Mouse (Mus musculus) mouse trophoblast stem cell (cell line): ENCODE data around the gene Tbx3.

Experiments
- in situ Hi-C, 2 experiments: fragments of 300-500 bp; cut with MseI, MboI; formaldehyde crosslinking; loops; 2 replicates in 1 of 2; 3 replicates in 1 of 2; pipeline ENCODE4 v1.15.1; 2025

Tbx3 gene

DNA sequence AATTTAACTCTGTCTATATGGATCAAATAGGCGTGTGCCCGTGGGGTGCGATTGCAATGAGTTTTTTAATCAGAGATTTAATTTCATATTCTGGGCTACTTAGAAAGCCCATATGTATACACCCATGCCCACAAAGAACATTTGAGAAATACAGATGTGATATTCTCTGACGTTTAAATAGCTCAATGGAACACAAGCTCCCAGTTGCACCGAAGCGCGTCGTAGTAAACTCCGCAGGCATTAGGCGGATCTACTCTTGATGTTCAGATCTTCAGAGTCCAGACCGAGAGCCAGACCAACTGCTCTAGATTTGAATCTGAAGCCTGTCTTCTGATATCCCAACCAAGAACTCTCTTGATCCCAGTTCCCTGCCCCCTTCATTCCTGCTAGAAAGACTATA is 9.0 kb upstream of the Tbx3 start:
- in situ Hi-C loops: no loop called here

DNA sequence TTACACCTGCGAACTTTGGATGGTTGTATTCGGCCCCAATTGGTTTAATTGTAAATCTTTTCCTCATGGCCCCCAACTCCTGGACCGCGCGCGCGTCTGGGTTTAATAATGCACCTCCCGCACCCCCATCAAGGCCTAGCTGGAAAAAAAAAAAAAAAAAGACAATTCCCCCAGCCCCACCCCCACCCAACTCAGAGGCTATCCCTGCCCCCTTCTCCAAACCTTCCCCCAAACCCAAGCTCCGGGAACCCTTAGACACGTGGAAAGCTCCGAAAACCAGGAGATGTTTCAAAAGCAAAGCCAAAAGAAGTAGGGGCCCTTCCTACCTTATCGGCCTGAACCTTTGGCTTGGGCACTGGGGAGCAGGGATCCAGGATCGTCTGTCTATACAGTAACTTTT is 8.1 kb upstream of the Tbx3 start:
- in situ Hi-C loops: no loop called here

DNA sequence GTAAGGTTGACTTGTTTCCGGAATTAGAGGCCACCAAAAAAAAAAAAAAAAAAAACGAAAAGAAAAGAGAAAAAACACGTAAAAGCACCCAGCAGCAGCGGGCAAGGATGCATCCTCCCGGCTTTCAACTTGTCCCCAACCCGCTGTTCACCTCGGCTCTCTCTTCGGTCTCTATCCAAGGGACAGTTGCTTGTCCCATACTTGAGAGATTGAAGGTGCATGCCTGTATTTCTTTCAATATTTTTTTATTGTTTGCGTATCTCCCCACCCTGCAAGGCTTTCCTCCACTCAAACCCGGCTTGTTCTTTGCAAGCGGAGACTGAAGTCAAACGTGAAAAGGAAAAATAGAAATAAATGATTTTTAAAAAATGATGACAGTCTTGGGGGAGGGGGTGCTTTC is 7.7 kb upstream of the Tbx3 start:
- in situ Hi-C loops: no loop called here

DNA sequence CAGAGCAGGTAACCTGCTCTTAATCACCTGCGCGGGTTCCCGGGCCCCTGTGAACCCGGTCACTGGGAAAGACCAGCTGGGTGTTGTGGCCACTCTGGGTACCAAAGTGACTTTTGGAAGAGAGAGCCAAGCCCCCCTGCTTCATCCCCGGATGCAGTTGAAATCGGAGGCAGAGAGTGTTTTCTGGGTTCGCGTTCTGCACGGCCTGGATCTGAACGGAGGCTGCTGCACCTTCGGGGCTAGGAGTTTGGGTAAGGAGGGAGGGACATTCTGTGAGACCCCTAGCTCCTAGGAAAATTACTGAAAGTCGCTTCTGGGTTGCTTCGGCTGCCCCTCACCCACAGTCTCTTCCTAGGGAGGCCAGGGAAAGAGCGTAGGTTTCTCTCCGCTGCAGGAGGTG is 7.2 kb upstream of the Tbx3 start:
- in situ Hi-C loops: no loop called here

DNA sequence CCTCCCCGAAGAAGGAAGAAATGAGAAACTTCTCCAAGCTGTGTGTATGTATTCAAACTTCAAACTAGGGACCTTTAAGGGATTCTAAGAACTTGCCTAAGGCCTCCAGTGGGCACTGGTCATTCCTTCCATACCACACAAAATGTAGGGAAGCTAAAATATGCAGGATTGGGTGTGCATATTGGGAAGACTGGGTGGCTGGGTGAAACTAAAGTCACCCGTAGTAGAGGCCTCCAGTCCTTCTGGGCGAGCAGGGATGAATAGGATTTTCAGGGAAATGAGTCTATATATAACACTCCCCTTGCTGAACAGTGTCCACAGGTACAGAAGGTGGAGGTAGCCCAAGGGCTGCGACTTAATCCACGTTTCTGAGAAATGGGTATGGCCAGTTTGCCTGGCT is 6.7 kb upstream of the Tbx3 start:
- in situ Hi-C loops: no loop called here

DNA sequence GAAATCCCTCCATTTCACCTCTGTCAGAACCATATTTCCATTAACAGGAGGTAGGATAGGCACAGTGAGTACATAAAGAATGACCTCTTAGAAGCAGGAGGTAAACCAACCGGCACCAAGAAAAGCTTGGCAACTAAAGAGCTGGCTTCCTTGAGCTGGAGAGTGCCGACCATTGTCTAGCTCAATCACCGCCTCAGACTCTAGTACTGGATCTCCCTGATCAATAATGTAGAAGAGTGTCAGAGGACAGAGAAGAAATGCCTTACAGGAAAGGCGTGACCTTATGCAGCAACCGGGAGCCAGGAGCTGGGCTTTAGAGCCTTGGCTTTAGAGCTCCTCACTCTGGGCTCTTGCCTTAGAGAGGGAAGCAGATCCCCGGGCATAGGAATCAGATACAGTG is 4.7 kb upstream of the Tbx3 start:
- in situ Hi-C loops: no loop called here

DNA sequence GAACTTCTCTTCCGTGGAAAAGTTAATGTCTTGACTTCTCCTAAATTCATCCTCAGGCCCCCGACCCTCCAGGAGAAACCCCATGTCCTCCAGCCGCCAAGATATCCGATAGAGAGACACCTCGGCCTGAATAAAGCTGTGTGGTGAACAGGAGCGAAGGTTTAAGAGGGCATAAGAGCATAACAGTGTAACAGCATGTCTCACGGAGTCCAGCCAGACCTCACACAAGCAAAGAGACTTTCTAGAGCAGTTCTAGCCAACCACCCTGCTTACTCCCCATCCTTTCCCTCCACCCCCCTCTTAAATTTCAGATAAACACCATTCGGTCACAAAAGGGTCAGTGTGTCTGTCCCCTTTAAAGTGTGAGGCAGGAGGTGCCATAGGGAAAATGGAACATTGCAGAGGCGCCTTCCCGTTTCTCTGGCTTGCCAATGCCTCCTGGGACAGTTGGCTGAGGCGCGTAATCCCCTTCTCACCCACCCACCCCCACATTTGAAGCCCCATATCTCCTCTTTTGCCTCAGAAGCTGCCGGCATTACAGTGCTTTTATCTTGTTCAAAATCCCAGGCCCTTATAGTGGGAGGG is 3.0 kb upstream of the Tbx3 start:
- in situ Hi-C loops: no loop called here

DNA sequence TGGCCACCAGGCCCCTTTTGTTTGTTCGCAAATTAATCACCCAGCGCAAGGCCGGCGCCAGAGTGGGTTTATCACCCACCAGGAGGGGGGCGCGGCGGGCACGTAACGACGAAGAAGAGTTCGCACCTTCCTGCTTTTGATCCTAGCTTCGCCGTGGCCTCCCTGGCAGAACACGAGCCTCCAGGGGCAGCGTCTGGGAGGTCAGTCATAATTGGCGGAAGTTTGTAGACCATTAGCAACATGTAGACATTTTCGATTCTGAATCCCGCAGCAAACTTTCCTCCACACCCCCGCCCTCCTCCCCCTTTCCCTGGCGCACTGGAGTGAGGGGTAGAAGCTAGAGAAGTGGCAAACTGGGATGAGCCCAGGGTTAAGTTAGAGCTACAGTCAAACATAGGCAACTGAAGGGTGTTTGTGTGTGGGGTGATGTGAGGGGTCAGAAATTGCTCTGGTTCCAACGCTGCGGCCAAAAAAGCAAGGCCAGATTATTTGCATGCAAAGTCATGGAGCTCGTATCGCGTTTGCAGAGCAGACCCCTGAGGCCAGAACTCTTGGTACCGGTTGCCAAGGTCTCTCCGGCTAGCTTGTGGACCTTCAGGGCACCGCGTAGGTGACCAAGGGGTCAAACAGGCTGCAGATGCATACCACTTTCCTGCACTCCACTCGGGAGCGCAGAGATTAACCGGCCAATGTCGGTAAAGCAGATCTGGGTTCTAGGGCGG is 2.1 kb upstream of the Tbx3 start:
- in situ Hi-C loops: no loop called here

DNA sequence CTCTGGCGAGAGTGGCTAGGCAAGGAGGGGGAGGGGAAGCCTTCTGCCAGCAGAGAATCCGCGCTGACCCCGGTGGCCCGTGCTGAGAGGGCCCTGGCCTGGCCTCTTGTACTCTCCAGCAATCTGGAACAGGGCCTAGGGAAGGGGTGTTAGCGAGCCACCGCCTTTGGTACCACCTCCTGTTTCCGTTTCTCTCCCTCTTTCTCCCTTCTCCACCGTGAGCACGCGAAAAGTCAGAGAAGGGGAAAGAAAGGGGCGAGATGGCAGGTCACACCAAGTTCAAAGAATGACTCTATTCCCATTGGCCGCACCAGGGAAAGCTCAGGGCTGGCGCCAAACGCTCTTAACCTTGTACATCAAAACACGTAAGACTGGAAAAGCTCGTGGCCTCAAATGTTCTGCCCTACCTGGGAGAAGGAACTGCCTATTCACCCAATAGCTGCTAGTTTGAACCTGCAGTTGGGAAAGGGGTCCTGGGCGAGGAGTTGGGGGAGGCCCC is 1.5 kb upstream of the Tbx3 start:
- in situ Hi-C loops: no loop called here

DNA sequence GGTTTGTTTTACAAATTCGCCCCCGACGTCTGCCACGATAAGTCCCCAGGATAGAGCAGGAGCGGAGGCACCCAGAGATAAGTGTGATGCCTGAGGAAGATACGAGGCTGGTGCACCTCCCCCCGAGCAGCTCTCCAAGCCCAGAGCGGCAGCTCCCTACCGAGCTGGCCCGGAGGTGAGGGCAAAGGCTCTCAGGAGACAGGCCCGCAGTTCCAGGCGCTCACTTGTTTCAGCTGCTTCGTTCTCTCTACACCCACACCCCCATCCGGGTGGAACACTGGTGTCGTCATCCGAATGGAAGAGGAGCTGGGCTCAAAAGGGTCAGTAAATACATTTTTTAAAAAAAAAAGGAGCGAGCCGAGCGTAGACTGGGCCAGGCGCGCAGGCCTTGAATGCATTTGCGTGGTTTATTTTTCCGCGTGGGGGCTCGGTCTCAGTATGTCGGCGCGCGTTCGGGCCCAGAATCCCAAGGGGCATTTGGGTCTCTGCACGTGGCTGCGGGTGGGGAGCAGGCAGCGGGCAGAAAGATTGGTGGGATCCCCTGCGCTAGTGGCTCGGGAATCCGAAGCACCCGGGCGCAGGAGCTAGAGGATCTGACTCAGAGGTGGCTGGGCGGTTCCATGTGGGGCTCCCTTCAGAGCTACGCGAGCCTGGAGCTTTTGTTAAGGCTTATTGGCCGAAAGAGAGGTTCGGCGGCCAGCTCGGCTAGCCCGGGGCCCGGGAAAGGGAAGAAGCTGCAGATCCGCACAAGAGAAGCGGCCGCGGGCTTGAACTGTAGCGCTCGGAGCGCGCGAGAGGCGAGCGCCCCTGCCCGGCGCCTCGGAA is 516 bp upstream of the Tbx3 start:
- in situ Hi-C loops: loop anchor here in 1 of 2 experiments (10.0 kb wide), 1 partner anchor 85 kb away; no protein-coding TSS in a partner anchor

DNA sequence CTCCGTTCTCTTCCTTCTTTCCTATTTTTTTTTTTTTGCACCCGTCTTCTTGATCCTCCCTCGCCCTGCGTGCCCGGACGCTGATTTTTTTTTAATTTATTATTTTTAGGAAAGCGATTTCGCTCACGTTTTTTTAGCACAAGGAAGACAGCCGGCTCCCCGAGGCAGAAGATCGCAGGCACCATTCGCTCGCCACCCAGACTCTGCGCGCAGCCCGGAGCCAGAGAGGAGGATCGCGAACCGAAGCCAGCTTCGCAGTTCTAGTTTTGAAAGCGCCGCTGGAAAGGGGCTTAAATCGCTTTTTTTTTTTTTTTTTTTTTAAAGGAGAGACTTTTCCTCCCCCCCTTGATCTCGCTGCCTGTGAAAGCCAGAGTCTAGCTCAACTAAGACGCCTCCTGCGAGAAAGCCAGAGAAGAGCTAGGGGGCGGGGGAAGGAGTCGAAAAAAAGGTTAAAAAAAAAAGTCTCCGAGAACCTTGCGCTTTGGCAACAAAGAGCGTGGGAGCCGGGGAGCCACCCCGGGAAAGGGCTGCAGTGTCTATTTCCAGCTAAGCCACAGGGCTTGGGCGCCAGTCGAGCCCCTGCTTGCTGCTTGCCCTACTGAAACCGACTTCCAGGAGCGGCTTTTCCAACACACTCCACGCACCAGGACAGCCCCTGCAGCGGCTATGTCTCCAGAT is 794 bp downstream of the Tbx3 start:
- in situ Hi-C loops: loop anchor here in 1 of 2 experiments (10.0 kb wide), 1 partner anchor 86 kb away; no protein-coding TSS in a partner anchor

DNA sequence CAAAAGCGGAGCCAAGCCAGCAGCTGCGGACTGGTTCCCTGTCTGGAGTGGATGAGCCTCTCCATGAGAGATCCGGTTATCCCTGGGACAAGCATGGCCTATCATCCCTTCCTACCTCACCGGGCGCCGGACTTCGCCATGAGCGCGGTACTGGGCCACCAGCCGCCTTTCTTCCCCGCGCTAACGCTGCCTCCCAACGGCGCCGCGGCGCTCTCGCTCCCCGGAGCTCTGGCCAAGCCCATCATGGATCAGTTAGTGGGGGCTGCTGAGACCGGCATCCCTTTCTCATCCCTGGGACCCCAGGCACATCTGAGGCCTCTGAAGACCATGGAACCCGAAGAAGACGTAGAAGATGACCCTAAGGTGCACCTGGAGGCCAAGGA is 1.5 kb downstream of the Tbx3 start:
- in situ Hi-C loops: loop anchor here in 1 of 2 experiments (10.0 kb wide), 1 partner anchor 87 kb away; no protein-coding TSS in a partner anchor

DNA sequence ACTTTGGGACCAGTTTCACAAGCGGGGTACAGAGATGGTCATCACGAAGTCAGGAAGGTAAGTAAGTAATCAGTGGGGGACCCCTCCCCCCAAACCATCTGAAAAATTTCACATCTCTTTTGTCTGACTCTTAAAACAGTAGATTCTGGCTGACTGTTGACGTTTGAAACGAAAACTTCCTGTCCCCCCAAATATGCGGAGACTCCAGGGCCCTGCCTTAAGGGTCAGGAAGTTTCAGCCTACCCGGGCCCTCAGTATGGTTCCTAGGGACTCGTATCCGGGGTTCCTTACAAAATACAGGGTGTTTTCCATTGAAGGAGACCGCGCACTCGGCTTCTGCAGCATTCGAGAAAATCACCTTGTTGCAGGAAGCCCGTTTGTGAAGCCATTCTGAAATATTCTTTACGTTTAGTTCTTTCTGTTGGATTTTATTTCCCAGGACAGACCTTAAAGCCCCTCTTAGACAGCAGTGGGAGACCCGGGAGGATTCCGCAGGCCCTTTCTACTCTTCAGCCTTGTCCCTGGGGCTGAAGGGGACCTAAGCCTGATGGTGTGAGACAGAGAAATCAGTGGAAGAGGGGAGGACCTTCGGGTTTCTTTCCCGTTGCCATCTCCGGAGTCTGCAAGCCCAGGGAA is 2.0 kb downstream of the Tbx3 start:
- in situ Hi-C loops: loop anchor here in 1 of 2 experiments (10.0 kb wide), 1 partner anchor 88 kb away; no protein-coding TSS in a partner anchor

DNA sequence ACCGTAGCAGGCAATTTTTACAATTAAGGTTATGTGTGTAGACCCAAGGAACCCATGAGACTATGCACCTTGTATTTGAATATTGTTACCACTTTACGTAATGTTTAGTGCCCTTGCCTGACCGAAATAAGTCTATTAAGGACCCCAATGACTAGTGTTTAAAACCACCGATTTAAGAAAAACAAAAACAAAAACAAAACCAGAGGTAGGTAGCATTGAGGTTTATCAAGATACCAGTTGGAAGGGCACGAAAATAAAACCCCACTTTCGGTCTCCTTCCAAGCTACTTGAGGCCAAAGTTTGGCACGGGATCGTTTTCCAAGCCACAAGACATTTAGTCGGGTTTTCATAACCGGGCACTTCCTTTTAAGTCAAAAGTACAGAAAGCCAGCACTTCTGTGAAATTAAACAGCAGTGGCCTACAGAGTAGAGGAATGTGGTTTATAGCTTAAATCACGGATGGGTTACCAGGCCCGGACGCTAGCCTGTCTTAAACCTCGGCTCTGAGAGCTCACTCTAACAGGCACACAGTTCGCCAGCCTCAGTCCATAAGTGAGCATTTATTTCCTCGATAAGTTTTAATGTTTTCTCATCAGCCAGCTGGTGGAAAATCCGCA is 2.6 kb downstream of the Tbx3 start:
- in situ Hi-C loops: loop anchor here in 1 of 2 experiments (10.0 kb wide), 1 partner anchor 88 kb away; no protein-coding TSS in a partner anchor

DNA sequence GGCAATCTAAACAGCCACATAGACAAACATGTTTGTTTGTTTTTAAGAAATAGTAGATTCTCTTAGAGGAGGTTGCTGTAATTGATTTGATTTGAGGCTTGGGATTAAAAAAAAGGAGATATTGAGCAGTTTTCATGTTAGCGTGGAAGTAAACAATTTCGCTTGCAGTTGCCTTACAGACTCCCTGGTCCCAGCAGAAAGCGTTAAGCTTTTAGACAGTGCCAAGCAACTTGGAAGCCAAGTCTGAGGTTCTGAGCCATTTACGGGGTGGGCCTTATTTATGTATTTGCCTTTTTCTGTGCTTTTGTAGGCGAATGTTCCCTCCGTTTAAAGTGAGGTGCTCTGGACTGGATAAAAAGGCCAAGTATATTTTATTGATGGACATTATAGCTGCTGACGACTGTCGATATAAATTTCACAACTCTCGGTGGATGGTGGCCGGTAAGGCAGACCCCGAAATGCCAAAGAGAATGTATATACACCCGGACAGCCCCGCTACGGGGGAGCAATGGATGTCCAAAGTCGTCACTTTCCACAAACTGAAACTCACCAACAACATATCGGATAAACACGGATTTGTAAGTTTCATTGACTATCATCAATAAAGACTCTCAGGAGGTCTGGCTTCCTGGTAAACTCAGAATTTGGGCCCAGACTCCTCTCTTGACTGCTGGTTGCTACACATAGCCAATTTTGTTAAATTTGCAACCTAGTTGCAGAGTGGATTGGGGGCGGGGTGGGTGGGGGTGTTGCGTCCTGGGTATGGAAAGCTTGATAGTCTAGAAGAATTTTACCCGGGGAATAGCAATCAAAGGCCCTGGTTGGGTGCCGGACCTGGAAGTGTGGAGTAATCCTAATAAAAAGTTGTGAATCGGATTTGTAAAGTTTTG is 3.5 kb downstream of the Tbx3 start:
- in situ Hi-C loops: loop anchor here in 1 of 2 experiments (10.0 kb wide), 1 partner anchor 89 kb away; no protein-coding TSS in a partner anchor

DNA sequence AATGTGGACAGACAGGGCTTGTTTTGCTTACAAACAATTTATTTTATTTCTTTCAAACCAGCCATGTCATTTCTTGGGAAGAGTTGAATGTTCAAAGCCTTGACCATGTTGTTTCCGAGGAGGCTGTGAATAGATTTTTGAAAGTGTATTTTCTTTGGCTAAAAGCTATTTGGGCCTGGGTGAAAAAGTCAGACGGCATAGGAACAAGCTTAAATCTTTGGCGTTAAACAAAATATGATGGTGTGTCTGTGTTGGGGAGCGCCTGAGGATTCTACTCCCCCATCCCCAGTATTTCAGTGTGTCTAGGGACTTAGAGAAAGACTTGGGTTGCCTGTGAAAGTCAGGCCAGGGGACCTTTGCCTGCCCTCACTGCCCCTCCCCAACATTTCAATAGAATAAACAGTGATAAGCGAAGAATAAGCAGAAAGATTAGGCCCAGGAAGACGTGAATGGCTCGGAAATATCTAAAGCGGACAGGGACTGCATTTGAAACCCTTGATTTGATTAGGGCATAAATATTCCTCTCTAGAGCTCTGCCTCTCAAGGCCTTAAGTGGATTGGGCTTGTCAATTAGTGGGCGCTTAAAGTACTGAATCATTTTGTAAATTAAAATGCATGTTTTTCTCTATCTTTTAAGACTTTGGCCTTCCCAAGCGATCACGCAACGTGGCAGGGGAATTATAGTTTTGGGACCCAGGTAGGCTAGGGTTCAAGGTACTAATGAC is 4.3 kb downstream of the Tbx3 start:
- in situ Hi-C loops: loop anchor here (10.0 to 25.0 kb wide), 2 partner anchors 90 to 887 kb away; no protein-coding TSS in a partner anchor

DNA sequence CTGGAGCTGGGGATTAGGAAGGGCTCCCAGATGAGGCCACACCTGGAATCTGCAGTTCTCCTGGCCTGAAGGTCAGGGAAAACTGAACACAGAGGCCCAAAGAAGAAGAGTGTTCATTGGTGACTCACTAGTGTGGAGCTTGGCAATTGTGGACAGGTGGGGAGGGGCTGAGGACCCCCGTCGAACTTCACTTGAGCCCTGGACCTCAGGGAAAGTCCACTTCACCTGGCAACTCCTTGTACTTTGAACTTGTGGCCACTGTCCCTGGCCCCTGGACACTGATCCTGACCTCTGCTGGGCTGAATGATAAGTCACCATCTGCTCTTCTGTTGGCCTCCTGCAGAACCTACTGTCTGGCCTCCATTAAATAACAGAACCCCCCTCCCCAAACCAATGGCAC is 5.8 kb downstream of the Tbx3 start:
- in situ Hi-C loops: loop anchor here (10.0 to 25.0 kb wide), 2 partner anchors 91 to 889 kb away; no protein-coding TSS in a partner anchor

DNA sequence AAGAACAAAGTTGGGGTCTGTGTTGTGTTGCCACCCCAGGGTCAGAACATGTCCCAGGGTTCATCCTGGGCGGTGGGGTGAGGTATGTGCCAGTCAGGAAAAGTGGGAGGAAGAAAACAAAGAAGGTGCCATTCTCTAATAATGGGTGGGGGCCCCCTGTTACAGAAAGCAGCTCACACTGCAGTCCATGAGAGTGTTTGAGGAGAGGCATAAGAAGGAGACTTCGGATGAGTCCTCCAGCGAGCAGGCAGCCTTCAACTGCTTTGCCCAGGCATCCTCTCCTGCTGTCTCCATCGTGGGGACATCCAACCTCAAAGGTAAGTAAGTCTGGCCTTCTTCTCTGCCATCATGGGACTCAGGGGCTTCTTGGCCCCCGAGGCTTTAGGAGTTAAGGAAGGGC is 8.0 kb downstream of the Tbx3 start:
- in situ Hi-C loops: loop anchor here (10.0 to 25.0 kb wide), 2 partner anchors 94 to 891 kb away; no protein-coding TSS in a partner anchor

DNA sequence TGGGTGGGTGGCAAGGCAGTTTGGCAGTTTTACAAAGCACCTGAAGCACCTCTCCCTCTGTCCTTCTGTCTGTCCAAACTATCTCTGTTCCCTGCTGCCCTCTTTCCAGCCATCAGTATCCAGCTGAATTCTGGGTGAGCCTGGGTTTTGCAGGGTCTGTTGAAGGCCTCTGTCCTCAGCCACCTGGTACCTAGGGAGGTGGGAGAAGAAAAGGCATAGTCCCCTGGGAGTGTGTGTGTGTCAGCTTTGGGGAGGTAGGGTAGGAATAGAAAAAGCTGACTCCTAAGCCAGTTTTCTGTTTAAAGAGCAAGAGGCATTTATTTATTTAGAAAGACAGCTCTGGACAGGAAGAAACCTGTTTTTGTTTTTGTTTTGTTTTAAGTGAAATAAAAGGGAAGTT is 8.6 kb downstream of the Tbx3 start:
- in situ Hi-C loops: loop anchor here (10.0 to 25.0 kb wide), 2 partner anchors 94 to 892 kb away; no protein-coding TSS in a partner anchor
